In the genomic region with DNA sequence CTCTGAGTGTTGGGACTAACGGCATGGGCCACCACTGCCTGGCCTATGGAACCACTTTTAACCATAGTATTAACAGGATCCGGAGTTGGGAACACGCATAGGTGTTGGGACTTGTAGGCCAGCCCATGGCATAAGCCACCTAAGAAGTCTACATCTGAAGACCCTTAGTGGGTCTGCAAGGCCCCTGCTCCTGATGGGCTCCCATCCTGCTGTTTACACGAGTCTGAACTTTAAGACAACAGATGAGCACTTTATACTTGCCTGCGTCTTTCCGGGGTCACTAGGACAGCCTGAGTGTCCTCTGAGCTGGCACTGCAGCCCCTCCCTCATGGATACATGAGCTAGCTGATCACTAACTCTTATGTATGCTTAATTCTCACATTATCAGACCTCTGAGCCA, we compare ENCODE assay signal across 25 mouse cellular contexts.
"Had no signal": no experiment of that assay in that cellular context is flagged by ENCODE, and none has a peak within 500 bp of the region (broad histone marks: within the 10 kb centered on the region; RNA-seq: fewer than 3 reads in every experiment).

No protein-coding gene starts in this region.

- H3K4me2 ChIP-seq: heart, embryonic 11.5 days; heart, embryonic 12.5 days; heart, embryonic 13.5 days; heart, embryonic 15.5 days; hindbrain, embryonic 12.5 days; hindbrain, embryonic 13.5 days; hindbrain, embryonic 14.5 days; hindbrain, embryonic 15.5 days; intestine, embryonic 15.5 days; kidney, embryonic 15.5 days had no signal

- H3K27me3 ChIP-seq: heart, embryonic 12.5 days; heart, embryonic 13.5 days; heart, embryonic 15.5 days; hindbrain, embryonic 12.5 days; hindbrain, embryonic 13.5 days; hindbrain, embryonic 15.5 days; intestine, embryonic 15.5 days; kidney, embryonic 15.5 days had no signal

- DNase-seq: heart, postnatal 10 days; heart, postnatal 14 days; heart, postnatal 36 days; heart, postnatal 4 days; kidney, adult 11 months; kidney, adult 18-20 months; kidney, postnatal 10 days; kidney, postnatal 14 days; layer of hippocampus, adult 9-11 months; layer of hippocampus, postnatal 36 days had no signal

- H3K27ac ChIP-seq: heart, embryonic 10.5 days; heart, embryonic 13.5 days; heart, embryonic 15.5 days; hindbrain, embryonic 10.5 days; hindbrain, embryonic 12.5 days; hindbrain, embryonic 13.5 days; hindbrain, embryonic 14.5 days; hindbrain, embryonic 15.5 days; hindbrain, postnatal 0 days; intestine, embryonic 15.5 days; kidney, embryonic 15.5 days; kidney, postnatal 0 days; left cerebral cortex, adult 2 months had no signal

- H3K4me3 ChIP-seq: heart, embryonic 10.5 days; heart, embryonic 12.5 days; heart, embryonic 13.5 days; heart, embryonic 15.5 days; hindbrain, embryonic 10.5 days; hindbrain, embryonic 12.5 days; hindbrain, embryonic 13.5 days; hindbrain, embryonic 15.5 days; intestine, embryonic 15.5 days; kidney, embryonic 15.5 days; left cerebral cortex, adult 2 months had no signal
